Mouse (Mus musculus) midbrain, embryonic 13.5 days (tissue): Measurements from ENCODE around the gene G0s2. TPM values are rescaled to one million over a fixed set of nuclear protein-coding genes. Genes with fewer than 3 reads are reported as not detected.

ENCODE experiments used
- ATAC-seq: fragments of 200-750 bp; cut with Nextera tagmentation; 2 replicates; pipeline ENCODE4 v1.8.0; 2017; ENCODE audit warnings: mild to moderate bottlenecking, moderate TSS enrichment, moderate library complexity
- H3K27ac ChIP-seq: fragments of 300-500 bp; sonication (generic); 2 replicates; pipeline ENCODE4 v1.5.1; 2015; ENCODE audit warnings: inconsistent platforms, mild to moderate bottlenecking, moderate library complexity
- H3K27me3 ChIP-seq: fragments of 300-500 bp; sonication (generic); 2 replicates; pipeline ENCODE4 v1.6.1; 2015; ENCODE audit warnings: mild to moderate bottlenecking, inconsistent platforms
- H3K36me3 ChIP-seq: fragments of 300-500 bp; sonication (generic); 2 replicates; pipeline ENCODE4 v1.6.1; 2015; ENCODE audit warnings: mild to moderate bottlenecking, inconsistent platforms
- H3K4me1 ChIP-seq: fragments of 300-500 bp; sonication (generic); replicated peaks from 2 replicates; pipeline ENCODE4 v1.6.1; 2015; ENCODE audit warnings: inconsistent platforms
- H3K4me2 ChIP-seq: fragments of 300-500 bp; sonication (generic); replicated peaks from 2 replicates; pipeline ENCODE4 v1.6.1; 2015; ENCODE audit warnings: moderate library complexity, mild to moderate bottlenecking, inconsistent platforms
- H3K4me3 ChIP-seq: fragments of 300-500 bp; sonication (generic); replicated peaks from 2 replicates; pipeline ENCODE4 v1.5.1; 2015; ENCODE audit warnings: mild to moderate bottlenecking, inconsistent platforms
- H3K9ac ChIP-seq: fragments of 300-500 bp; sonication (generic); replicated peaks from 2 replicates; pipeline ENCODE4 v1.6.1; 2015; ENCODE audit warnings: mild to moderate bottlenecking, inconsistent platforms
- H3K9me3 ChIP-seq: fragments of 300-500 bp; sonication (generic); 2 replicates; pipeline ENCODE4 v1.6.1; 2016; ENCODE audit warnings: mild to moderate bottlenecking, inconsistent platforms
- WGBS: fragments of 180-500 bp; shearing (Covaris S2); methylation state at CpG from one replicate; pipeline ENCODE4 v1.1.7; 2015; 5-methylcytosine and 5-hydroxymethylcytosine counted together
- polyA plus RNA-seq: library from polyadenylated mRNA; unstranded; fragments of >200 nt; fragmentation: Nextera tagmentation; extraction: Ambion mirVana; gene quantifications from 2 replicates; pipeline ENCODE4 v1.2.1, GENCODE M21; 2015

The G0s2 gene
- polyA plus RNA-seq, 1 experiment from 2014 or later = 7.7 TPM

DNA sequence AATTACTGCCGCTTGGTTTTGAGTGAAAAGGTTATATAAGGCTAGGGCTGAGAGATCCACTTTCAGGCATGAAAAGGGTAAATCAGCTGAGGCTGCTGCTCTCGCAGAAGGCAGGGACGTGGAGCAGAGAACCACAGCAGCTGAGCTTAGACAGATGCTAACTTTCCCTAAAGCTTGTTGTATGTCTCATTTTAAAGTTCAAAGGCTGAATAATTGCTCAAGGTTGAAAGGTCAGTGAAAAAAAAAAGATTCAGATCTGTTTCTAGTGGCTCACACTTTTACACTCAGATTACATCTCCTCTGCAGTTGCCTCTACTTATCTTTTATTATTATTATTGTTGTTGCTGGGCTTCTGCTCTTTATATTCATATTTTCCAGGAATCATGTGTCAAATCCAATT lies 47.5 kb downstream of the G0s2 start:
- no peak overlapping the region for H3K27ac ChIP-seq
- H3K4me1 ChIP-seq = no peaks in the 10 kb centered on the region
- H3K36me3 ChIP-seq = no peaks in the 10 kb centered on the region
- ATAC-seq = no peak
- no peaks in the 10 kb centered on the region for H3K9me3 ChIP-seq
- 24% methylated on average over 3 of the region's 3 CpGs for WGBS
- H3K27me3 ChIP-seq = no peaks in the 10 kb centered on the region
- H3K9ac ChIP-seq = no peak overlapping the region
- H3K4me2 ChIP-seq = no peak overlapping the region
- H3K4me3 ChIP-seq = no peak overlapping the region

Other genes with a start within 250 kb of the G0s2 start
- 7.4 and 8.9 TPM in 2 replicates for gene Syt14, start 237.4 kb downstream of the G0s2 start, polyA plus RNA-seq
- 8.7 and 10.2 TPM in 2 replicates for gene Diexf, start 142.9 kb downstream of the G0s2 start, polyA plus RNA-seq
- gene Irf6, start 120.1 kb downstream of the G0s2 start, polyA plus RNA-seq = 0.62 and 0.74 TPM in 2 replicates
- gene A130010J15Rik, start 105.2 kb downstream of the G0s2 start, polyA plus RNA-seq = 14.2 and 15.4 TPM in 2 replicates
- gene Traf3ip3, start 71.5 kb downstream of the G0s2 start, polyA plus RNA-seq = 1.1 and 1.2 TPM in 2 replicates
- gene Lamb3, start 65.5 kb downstream of the G0s2 start, polyA plus RNA-seq = 0.58 and 0.62 TPM in 2 replicates
- gene Hsd11b1, start 9.1 kb downstream of the G0s2 start, polyA plus RNA-seq = not detected in 2 replicates
- 42.5 and 43.0 TPM in 2 replicates for gene Camk1g, start 97.1 kb upstream of the G0s2 start, polyA plus RNA-seq